Mouse (Mus musculus) hindbrain, embryonic 11.5 days (tissue): ENCODE measurements at regions not wholly inside any gene's neighbourhood (a gene's known extent, or its start where the extent isn't known, plus 50 kb on each side); places are given as distances from the start of the nearest gene placed in this dataset.

ENCODE experiments used
- ATAC-seq: fragments of 200-750 bp; cut with Nextera tagmentation; 2 replicates; pipeline ENCODE4 v1.8.0; 2017; ENCODE audit warnings: mild to moderate bottlenecking, moderate TSS enrichment, moderate library complexity; ENCODE audit not compliant: low FRiP score
- DNase-seq: peaks from one replicate; pipeline ENCODE4 v3.0.0-alpha.2; 2015; ENCODE audit warnings: low spot score
- H3K27ac ChIP-seq: fragments of 300-500 bp; sonication (generic); 2 replicates; pipeline ENCODE4 v1.5.1; 2014; ENCODE audit warnings: mild to moderate bottlenecking, low read depth, low read length
- H3K27me3 ChIP-seq: fragments of 300-500 bp; sonication (generic); 2 replicates; pipeline ENCODE4 v1.6.1; 2014; ENCODE audit warnings: mild to moderate bottlenecking, low read length, moderate library complexity, mixed read lengths; ENCODE audit not compliant: control insufficient read depth, insufficient read depth
- H3K36me3 ChIP-seq: fragments of 300-500 bp; sonication (generic); 2 replicates; pipeline ENCODE4 v1.6.1; 2014; ENCODE audit warnings: mild to moderate bottlenecking, low read length, moderate library complexity, mixed read lengths; ENCODE audit not compliant: control insufficient read depth, insufficient read depth
- H3K4me1 ChIP-seq: fragments of 300-500 bp; sonication (generic); replicated peaks from 2 replicates; pipeline ENCODE4 v1.6.1; 2014; ENCODE audit warnings: low read length, mixed read lengths; ENCODE audit not compliant: control insufficient read depth, insufficient read depth
- H3K4me2 ChIP-seq: fragments of 300-500 bp; sonication (generic); replicated peaks from 2 replicates; pipeline ENCODE4 v1.6.1; 2014; ENCODE audit warnings: mild to moderate bottlenecking, low read depth, low read length
- H3K4me3 ChIP-seq: fragments of 300-500 bp; sonication (generic); 2 replicates; pipeline ENCODE4 v1.5.1; 2014; ENCODE audit warnings: low read depth, low read length
- H3K9ac ChIP-seq: fragments of 300-500 bp; sonication (generic); 2 replicates; pipeline ENCODE4 v1.6.1; 2014; ENCODE audit warnings: low read depth, low read length
- H3K9me3 ChIP-seq: fragments of 300-500 bp; sonication (generic); 2 replicates; pipeline ENCODE4 v1.6.1; 2016; ENCODE audit warnings: low read length; ENCODE audit not compliant: control insufficient read depth
- WGBS: fragments of 180-500 bp; shearing (Covaris S2); extraction: QIAGEN DNeasy Blood & Tissue Kit; methylation state at CpG from one replicate; pipeline ENCODE4 v1.1.7; 2014; 5-methylcytosine and 5-hydroxymethylcytosine counted together

DNA sequence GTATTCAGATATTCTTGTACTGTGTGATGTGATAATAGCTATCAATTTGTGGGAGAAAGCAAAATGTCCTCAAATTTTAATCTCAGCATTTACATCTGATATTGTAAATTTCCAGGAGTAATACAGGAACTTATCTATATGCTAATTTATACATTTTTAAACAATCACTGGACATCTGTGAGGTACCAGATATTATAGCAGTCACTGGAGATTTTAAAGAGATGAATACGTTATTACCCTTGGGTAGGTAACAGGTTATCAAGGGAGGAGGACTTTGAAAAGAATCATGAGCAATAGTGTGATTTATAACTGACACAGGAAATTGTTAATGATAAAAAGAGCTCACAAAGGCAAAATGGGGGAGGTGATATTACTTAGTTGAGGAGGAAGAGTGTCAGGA, 1466.0 kb upstream of the Lrrtm3 start:
- 82% methylated on average over 1 of the region's 1 CpGs for WGBS
- no peaks in the 10 kb centered on the region for H3K27me3 ChIP-seq
- ATAC-seq (peak; percentile 74; the same call in 1 of the 2 replicates), DNase-seq (no peak)
- no peak overlapping the region for H3K4me2 ChIP-seq
- no peaks in the 10 kb centered on the region for H3K4me1 ChIP-seq
- H3K9ac ChIP-seq: no peak overlapping the region
- H3K36me3 ChIP-seq: no peaks in the 10 kb centered on the region
- no peak overlapping the region for H3K4me3 ChIP-seq
- H3K27ac ChIP-seq: no peak overlapping the region
- H3K9me3 ChIP-seq: no peaks in the 10 kb centered on the region

GRCm38 (mm10) chr10:65542136-65542535, 1452.1 kb upstream of the Lrrtm3 start:
- no peaks in the 10 kb centered on the region for H3K36me3 ChIP-seq
- no peaks in the 10 kb centered on the region for H3K27me3 ChIP-seq
- H3K9me3 ChIP-seq: no peaks in the 10 kb centered on the region
- H3K27ac ChIP-seq: no peak overlapping the region
- no peaks in the 10 kb centered on the region for H3K4me1 ChIP-seq
- H3K9ac ChIP-seq: no peak overlapping the region
- ATAC-seq (no peak), DNase-seq (no peak)
- H3K4me2 ChIP-seq: no peak overlapping the region
- no peak overlapping the region for H3K4me3 ChIP-seq
